Mouse (Mus musculus): ENCODE measurements at regions not wholly inside any gene's neighbourhood (a gene's known extent, or its start where the extent isn't known, plus 50 kb on each side); places are given as distances from the start of the nearest gene placed in this dataset.

GRCm38 (mm10) chr3:159069957-159070684, 425.1 kb upstream of the Depdc1a start:
- no peak for DNase-seq

GRCm38 (mm10) chr3:159056960-159057525, 438.2 kb upstream of the Depdc1a start:
- no peak for DNase-seq

- no peak for DNase-seq
These were observed 460.4 kb upstream of the Depdc1a start for GRCm38 (mm10) chr3:159034806-159035205.

- DNase-seq = no peak
These were observed 463.7 kb upstream of the Depdc1a start for GRCm38 (mm10) chr3:159031581-159031980.

GRCm38 (mm10) chr3:159030675-159031074, 464.6 kb upstream of the Depdc1a start:
- DNase-seq = no peak

- no peak for DNase-seq
These were observed 465.3 kb upstream of the Depdc1a start for GRCm38 (mm10) chr3:159029951-159030350.

GRCm38 (mm10) chr3:159020447-159020846, 458.4 kb upstream of the Lrrc7 start:
- DNase-seq = no peak

GRCm38 (mm10) chr3:159017269-159017668, 455.2 kb upstream of the Lrrc7 start:
- DNase-seq = no peak

GRCm38 (mm10) chr3:159016426-159016825, 454.4 kb upstream of the Lrrc7 start:
- DNase-seq = no peak

GRCm38 (mm10) chr3:159010954-159011638, 449.1 kb upstream of the Lrrc7 start:
- DNase-seq = no peak

- no peak for DNase-seq
These were observed 442.0 kb upstream of the Lrrc7 start for GRCm38 (mm10) chr3:159004013-159004412.

GRCm38 (mm10) chr3:158985438-158986111, 423.6 kb upstream of the Lrrc7 start:
- DNase-seq = no peak

- no peak for DNase-seq
These were observed 385.0 kb upstream of the Lrrc7 start for GRCm38 (mm10) chr3:158947063-158947462.

GRCm38 (mm10) chr3:158905104-158905503, 343.1 kb upstream of the Lrrc7 start:
- no peak for DNase-seq

GRCm38 (mm10) chr3:158899458-158899857, 337.4 kb upstream of the Lrrc7 start:
- DNase-seq = no peak

- DNase-seq = no peak
These were observed 324.8 kb upstream of the Lrrc7 start for GRCm38 (mm10) chr3:158886732-158887386.

GRCm38 (mm10) chr3:158886301-158886711, 324.3 kb upstream of the Lrrc7 start:
- DNase-seq = peak; percentile 18
